Mouse (Mus musculus) neural tube, embryonic 11.5 days (tissue): Measurements from ENCODE around the gene Git2. TPM values are rescaled to one million over a fixed set of nuclear protein-coding genes. Genes with fewer than 3 reads are reported as not detected.

Experiments
- ATAC-seq: fragments of 200-750 bp; cut with Nextera tagmentation; 2 replicates; pipeline ENCODE4 v1.8.0; 2017; ENCODE audit warnings: moderate number of reproducible peaks, mild to moderate bottlenecking, moderate TSS enrichment, moderate library complexity; ENCODE audit not compliant: insufficient read depth, low FRiP score, low TSS enrichment
- DNase-seq: peaks from one replicate; pipeline ENCODE4 v3.0.0-alpha.2; 2015; ENCODE audit warnings: low spot score
- H3K27ac ChIP-seq: fragments of 300-500 bp; sonication (generic); 2 replicates; pipeline ENCODE4 v1.5.1; 2014; ENCODE audit warnings: low read depth, mild to moderate bottlenecking, low read length
- H3K27me3 ChIP-seq: fragments of 300-500 bp; sonication (generic); 2 replicates; pipeline ENCODE4 v1.6.1; 2014; ENCODE audit warnings: mild to moderate bottlenecking, low read length, mixed read lengths; ENCODE audit not compliant: control insufficient read depth, insufficient read depth
- H3K36me3 ChIP-seq: fragments of 300-500 bp; sonication (generic); 2 replicates; pipeline ENCODE4 v1.6.1; 2014; ENCODE audit warnings: mild to moderate bottlenecking, low read length, moderate library complexity, mixed read lengths; ENCODE audit not compliant: control insufficient read depth, insufficient read depth
- H3K4me1 ChIP-seq: fragments of 300-500 bp; sonication (generic); 2 replicates; pipeline ENCODE4 v1.6.1; 2014; ENCODE audit warnings: low read length, mixed read lengths; ENCODE audit not compliant: control insufficient read depth, insufficient read depth
- H3K4me2 ChIP-seq: fragments of 300-500 bp; sonication (generic); 2 replicates; pipeline ENCODE4 v1.6.1; 2014; ENCODE audit warnings: low read depth, mild to moderate bottlenecking, moderate library complexity
- H3K4me3 ChIP-seq: fragments of 300-500 bp; sonication (generic); 2 replicates; pipeline ENCODE4 v1.5.1; 2014; ENCODE audit warnings: low read depth, low read length
- H3K9ac ChIP-seq: fragments of 300-500 bp; sonication (generic); 2 replicates; pipeline ENCODE4 v1.6.1; 2014; ENCODE audit warnings: mild to moderate bottlenecking, low read length
- H3K9me3 ChIP-seq: fragments of 300-500 bp; sonication (generic); 2 replicates; pipeline ENCODE4 v1.6.1; 2016; ENCODE audit warnings: low read length; ENCODE audit not compliant: control insufficient read depth
- WGBS: fragments of 180-500 bp; shearing (Covaris S2); extraction: QIAGEN DNeasy Blood & Tissue Kit; methylation state at CpG from one replicate; pipeline ENCODE4 v1.1.7; 2014; 5-methylcytosine and 5-hydroxymethylcytosine counted together
- polyA plus RNA-seq: library from polyadenylated mRNA; unstranded; fragments of >200 nt; fragmentation: Nextera tagmentation; extraction: Ambion mirVana; gene quantifications from 2 replicates; pipeline ENCODE4 v1.2.1, GENCODE M21; 2014

The Git2 gene
- polyA plus RNA-seq, 1 experiment from 2014 or later: 35.1 TPM

DNA sequence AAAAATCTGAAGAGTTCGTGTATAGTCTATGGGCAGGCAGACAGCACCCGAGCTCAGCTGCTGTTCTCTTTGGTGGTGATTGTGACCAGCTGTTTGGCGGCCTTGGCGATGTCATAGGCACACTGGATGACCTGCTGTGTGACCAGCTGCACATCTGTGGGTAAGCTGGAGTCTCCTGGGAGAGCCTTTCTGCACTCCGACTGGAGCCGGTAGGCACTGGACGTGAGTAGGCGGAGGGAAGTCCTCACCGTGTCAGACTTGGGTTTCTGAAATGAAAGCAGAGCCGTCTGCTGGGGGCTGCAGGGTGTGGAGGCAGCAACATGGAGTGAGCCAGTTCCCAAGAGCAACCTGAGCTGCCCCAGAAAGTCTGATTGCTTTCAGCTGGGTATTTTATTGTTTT lies 45.2 kb downstream of the Git2 start:
- H3K4me3 ChIP-seq: no peak overlapping the region
- no peaks in the 10 kb centered on the region for H3K4me1 ChIP-seq
- H3K4me2 ChIP-seq: no peak overlapping the region
- H3K9ac ChIP-seq: no peak overlapping the region
- DNase-seq (no peak), ATAC-seq (no peak)
- peaks cover 17% of the 10 kb centered on the region for H3K36me3 ChIP-seq
- no peaks in the 10 kb centered on the region for H3K9me3 ChIP-seq
- no peaks in the 10 kb centered on the region for H3K27me3 ChIP-seq
- WGBS: 66% methylated on average over 10 of the region's 10 CpGs
- no peak overlapping the region for H3K27ac ChIP-seq

DNA sequence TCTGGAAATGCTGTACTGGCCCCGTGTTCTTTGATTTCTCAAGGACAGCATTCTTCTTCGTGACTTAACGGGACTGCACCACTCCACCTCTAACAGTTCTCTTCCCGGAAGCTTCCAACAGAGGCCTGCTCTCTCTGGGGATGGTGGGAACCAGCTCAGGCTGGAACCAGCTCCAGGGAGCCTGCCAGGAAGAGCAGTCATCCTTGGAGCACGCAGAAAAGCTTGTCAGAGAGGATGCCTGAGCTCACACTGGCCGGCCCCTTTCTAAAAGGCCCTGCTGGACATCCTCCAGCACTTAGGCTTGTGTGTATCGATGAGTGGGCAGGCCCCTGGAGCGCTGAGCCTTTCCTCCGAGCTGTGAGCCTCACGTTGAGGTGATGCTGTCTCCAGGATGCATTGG lies 47.2 kb downstream of the Git2 start:
- WGBS: 91% methylated on average over 10 of the region's 10 CpGs

DNA sequence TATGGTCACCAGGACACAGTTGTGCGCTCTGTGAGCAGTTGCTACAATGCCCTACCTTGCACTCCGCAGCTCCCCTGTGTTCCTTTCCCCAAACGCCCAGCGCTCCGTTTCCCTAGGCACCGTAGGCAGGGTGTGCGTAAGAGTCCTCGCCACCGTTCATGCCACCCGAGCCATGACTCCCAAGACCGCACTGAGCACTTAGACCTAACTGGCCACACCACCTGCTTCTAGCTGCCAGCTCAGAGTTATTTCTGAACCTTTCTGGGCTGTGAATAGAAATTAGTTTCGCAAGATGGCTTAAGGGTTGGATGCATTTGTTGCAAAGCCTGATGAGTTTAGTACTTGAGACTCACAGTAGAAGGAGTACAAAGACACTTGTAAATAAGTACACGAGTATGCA lies 52.5 kb downstream of the Git2 start:
- Histone ChIP-seq H3K27me3 (no peaks in the 10 kb centered on the region), H3K9me3 (no peaks in the 10 kb centered on the region), H3K9ac (no peak overlapping the region), H3K4me2 (no peak overlapping the region), H3K4me3 (no peak overlapping the region), H3K4me1 (no peaks in the 10 kb centered on the region), H3K27ac (no peak overlapping the region), H3K36me3 (peaks cover 25% of the 10 kb centered on the region)
- 94% methylated on average over 13 of the region's 13 CpGs for WGBS
- DNase-seq: no peak
- ATAC-seq: no peak

More for the DNA sequence above, 47.2 kb downstream of the Git2 start:
- Histone ChIP-seq H3K27ac (no peak overlapping the region), H3K36me3 (peaks cover 16% of the 10 kb centered on the region), H3K9me3 (no peaks in the 10 kb centered on the region), H3K4me3 (no peak overlapping the region), H3K4me1 (no peaks in the 10 kb centered on the region), H3K9ac (no peak overlapping the region), H3K4me2 (no peak overlapping the region), H3K27me3 (no peaks in the 10 kb centered on the region)
- DNase-seq: no peak
- no peak for ATAC-seq

DNA sequence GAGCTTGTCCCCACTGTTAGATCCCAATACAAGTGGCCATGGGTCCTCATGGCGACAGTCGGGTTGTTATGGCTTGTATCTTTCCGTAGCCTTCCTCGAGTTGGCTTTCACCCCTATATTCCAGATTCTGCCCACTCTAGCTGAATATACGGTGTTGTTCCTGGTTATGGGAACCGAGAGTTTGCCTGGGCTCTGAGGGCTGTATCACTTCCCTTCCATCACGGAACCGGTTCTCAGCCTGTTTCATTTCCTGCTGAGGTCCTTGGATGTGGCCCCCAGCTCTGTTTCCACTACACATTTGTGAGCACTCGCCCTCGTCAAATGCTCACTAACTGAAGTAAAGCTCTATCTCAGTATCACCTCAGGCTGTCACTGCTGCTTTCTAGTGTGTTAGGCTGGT lies 53.3 kb downstream of the Git2 start:
- ATAC-seq: no peak
- Histone ChIP-seq H3K9me3 (no peaks in the 10 kb centered on the region), H3K9ac (no peak overlapping the region), H3K4me3 (no peak overlapping the region), H3K4me2 (no peak overlapping the region), H3K4me1 (no peaks in the 10 kb centered on the region), H3K36me3 (peaks cover 28% of the 10 kb centered on the region), H3K27me3 (no peaks in the 10 kb centered on the region), H3K27ac (no peak overlapping the region)
- 95% methylated on average over 10 of the region's 10 CpGs for WGBS
- no peak for DNase-seq

DNA sequence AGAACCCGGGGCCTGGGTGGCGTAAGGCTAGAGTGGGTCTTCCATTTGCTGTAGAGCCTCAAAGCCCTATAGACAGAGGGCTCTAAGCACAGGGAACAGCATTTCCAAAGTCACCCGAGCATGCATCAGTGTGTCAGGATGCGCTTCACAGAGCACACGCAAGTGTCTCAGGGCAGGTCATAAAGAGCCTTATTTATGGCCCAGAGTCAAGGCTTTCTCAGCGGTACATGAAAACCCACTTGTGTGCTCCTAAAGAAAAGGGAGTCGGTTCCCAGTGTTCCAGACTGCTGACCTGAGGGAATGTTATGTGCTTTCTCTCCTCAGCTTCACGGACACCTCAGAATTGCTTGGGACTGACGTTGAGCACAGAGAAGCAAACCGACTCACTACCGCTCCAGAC lies 54.5 kb downstream of the Git2 start:
- WGBS: 88% methylated on average over 11 of the region's 11 CpGs

DNA sequence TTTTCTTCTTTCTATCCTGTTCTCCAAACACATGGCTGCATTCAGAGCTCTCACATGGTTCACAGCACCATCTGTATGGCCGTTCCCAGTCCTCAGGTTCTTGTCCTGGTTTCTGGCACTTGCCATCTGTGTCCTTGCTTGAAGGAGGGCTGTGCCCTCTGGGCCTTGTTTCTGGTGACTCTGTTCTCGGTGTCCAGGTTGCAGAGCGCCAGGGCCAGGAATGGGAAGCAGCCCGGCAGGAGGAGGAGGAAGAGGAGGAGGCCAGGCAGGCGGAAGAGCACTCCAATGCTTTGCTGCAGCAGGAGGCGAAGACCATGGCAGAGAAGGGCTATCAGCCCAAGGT lies 55.4 kb downstream of the Git2 start:
- ATAC-seq: no peak
- 90% methylated on average over 6 of the region's 6 CpGs for WGBS
- H3K9me3 ChIP-seq: no peaks in the 10 kb centered on the region
- no peak overlapping the region for H3K4me3 ChIP-seq
- no peak overlapping the region for H3K4me2 ChIP-seq
- H3K27ac ChIP-seq: no peak overlapping the region
- H3K27me3 ChIP-seq: no peaks in the 10 kb centered on the region
- peaks cover 37% of the 10 kb centered on the region for H3K36me3 ChIP-seq
- DNase-seq: no peak
- H3K4me1 ChIP-seq: no peaks in the 10 kb centered on the region
- H3K9ac ChIP-seq: no peak overlapping the region

More for the DNA sequence above, 54.5 kb downstream of the Git2 start:
- H3K27me3 ChIP-seq: no peaks in the 10 kb centered on the region
- H3K4me1 ChIP-seq: no peaks in the 10 kb centered on the region
- H3K9ac ChIP-seq: no peak overlapping the region
- H3K27ac ChIP-seq: no peak overlapping the region; the same call in 1 of the 2 replicates
- H3K9me3 ChIP-seq: no peaks in the 10 kb centered on the region
- DNase-seq (no peak), ATAC-seq (no peak)
- H3K4me2 ChIP-seq: no peak overlapping the region
- no peak overlapping the region for H3K4me3 ChIP-seq
- H3K36me3 ChIP-seq: peaks cover 31% of the 10 kb centered on the region

DNA sequence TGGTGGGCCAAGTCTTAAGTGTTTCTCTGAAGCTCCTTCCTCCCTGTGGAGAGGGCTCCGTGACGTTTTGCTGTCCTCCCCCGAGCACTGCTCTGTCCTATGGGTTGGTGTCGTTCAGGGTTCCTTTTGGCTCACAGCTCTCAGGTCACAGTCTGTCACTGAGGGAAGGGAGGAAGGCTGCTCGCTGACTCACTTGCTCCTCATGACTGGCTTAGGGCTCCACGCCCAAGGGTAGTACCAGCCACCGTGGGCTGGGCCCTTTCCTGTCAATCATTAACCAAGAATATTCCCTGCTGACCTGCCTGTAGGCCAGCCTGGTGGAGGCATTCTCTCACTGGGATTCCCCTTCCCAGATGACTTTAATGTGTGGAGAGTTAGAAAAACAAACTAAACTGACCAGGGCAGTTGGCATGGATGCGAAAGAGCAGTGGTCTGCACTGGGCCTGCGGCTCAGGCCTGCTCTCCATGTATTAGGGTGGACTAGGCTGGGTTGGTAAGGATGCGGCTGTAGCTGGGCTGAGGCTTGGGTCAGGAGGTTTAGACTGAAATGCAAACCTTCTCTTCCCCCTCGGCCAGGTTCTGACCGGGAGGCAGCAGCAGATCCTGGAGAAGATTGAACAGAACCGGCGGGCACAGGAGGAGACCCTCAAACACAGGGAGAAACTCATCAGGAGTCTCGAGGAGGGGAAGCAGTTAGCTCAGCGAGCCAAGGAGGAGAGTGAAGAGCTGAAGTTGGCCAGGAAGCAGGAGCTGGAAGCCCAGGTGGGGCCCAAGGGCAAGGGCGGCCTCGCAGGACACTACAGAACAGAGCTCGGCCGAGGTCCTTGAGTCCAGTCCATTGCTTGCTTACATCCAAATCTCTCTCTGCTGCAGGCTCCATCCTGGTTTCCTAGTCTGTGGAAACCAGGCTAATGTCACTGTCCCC lies 56.1 kb downstream of the Git2 start:
- Histone ChIP-seq H3K9ac (no peak overlapping the region), H3K9me3 (no peaks in the 10 kb centered on the region), H3K4me1 (no peaks in the 10 kb centered on the region), H3K4me2 (no peak overlapping the region), H3K27me3 (no peaks in the 10 kb centered on the region), H3K27ac (no peak overlapping the region), H3K4me3 (no peak overlapping the region), H3K36me3 (peaks cover 39% of the 10 kb centered on the region)
- DNase-seq: no peak
- ATAC-seq: no peak
- 91% methylated on average over 20 of the region's 20 CpGs for WGBS

DNA sequence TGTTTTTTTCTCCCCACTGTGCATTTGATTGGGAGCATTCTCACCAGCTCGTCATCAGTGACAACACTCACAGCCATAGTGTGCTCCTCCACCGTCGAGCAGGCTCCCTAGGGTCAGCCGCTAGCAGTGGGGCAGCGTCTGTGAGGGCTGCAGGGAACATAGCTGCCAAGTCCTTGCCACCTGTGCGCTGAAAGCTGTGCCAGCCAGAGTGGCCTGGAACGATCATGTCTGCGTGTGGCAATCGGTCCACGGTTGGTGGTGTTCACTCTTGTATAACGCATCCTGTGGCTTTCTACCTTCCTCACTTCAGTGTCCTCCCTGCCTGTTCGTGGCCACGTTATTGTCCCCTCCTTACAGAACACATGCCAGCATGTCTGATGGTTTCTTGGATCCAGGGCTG lies 56.8 kb downstream of the Git2 start:
- Histone ChIP-seq H3K9ac (no peak overlapping the region), H3K4me1 (no peaks in the 10 kb centered on the region), H3K27me3 (no peaks in the 10 kb centered on the region), H3K4me2 (no peak overlapping the region), H3K4me3 (no peak overlapping the region), H3K36me3 (peaks cover 36% of the 10 kb centered on the region), H3K9me3 (no peaks in the 10 kb centered on the region), H3K27ac (no peak overlapping the region)
- DNase-seq (no peak), ATAC-seq (no peak)
- WGBS: 92% methylated on average over 13 of the region's 13 CpGs

DNA sequence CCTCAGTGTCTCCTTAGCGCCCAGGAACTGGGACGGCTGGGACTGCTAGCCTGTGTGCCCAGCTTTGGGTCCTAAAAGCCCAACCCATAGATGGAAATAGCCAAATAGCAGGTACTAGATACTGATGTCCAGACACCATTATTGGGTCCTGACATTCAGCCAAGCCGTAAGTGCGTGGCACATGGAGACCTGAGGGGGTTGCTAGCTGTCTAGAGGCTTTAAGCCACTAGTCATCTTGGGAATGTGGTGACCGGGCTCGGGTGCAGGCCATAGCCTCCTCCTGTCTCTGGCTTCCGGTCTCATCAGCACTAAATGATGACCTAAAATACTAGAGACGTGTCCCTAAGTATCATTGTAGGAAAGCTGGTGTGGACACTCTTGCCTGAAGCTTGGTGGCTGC lies 57.4 kb downstream of the Git2 start:
- 93% methylated on average over 8 of the region's 8 CpGs for WGBS

More for the DNA sequence above, 57.4 kb downstream of the Git2 start:
- Histone ChIP-seq H3K4me2 (no peak overlapping the region), H3K27ac (no peak overlapping the region), H3K27me3 (no peaks in the 10 kb centered on the region), H3K9me3 (no peaks in the 10 kb centered on the region), H3K4me1 (no peaks in the 10 kb centered on the region), H3K9ac (no peak overlapping the region), H3K36me3 (peaks cover 38% of the 10 kb centered on the region), H3K4me3 (no peak overlapping the region)
- no peak for ATAC-seq
- no peak for DNase-seq
